Mouse (Mus musculus) kidney, embryonic 15.5 days (tissue): ENCODE measurements around the gene Cox7a1. TPM values are rescaled to one million over a fixed set of nuclear protein-coding genes. Genes with fewer than 3 reads are reported as not detected.
"Not testable (repeated sequence)": the region's sequence is repeated elsewhere in the genome, so short reads cannot be mapped to it uniquely, and the experiment has no call there.

Source experiments
- ATAC-seq: fragments of 200-750 bp; cut with Nextera tagmentation; replicated peaks from 2 replicates; pipeline ENCODE4 v1.8.0; 2017; ENCODE audit warnings: moderate TSS enrichment; ENCODE audit not compliant: low FRiP score
- H3K27ac ChIP-seq: fragments of 300-500 bp; sonication (generic); 2 replicates; pipeline ENCODE4 v1.5.1; 2015; ENCODE audit warnings: mild to moderate bottlenecking, inconsistent platforms
- H3K27me3 ChIP-seq: fragments of 300-500 bp; sonication (generic); 2 replicates; pipeline ENCODE4 v1.6.1; 2015; ENCODE audit warnings: inconsistent platforms
- H3K36me3 ChIP-seq: fragments of 300-500 bp; sonication (generic); 2 replicates; pipeline ENCODE4 v1.6.1; 2015; ENCODE audit warnings: inconsistent platforms
- H3K4me1 ChIP-seq: fragments of 300-500 bp; sonication (generic); 2 replicates; pipeline ENCODE4 v1.6.1; 2015; ENCODE audit warnings: inconsistent platforms
- H3K4me2 ChIP-seq: fragments of 300-500 bp; sonication (generic); 2 replicates; pipeline ENCODE4 v1.6.1; 2015; ENCODE audit warnings: moderate library complexity, mild to moderate bottlenecking, inconsistent platforms
- H3K4me3 ChIP-seq: fragments of 300-500 bp; sonication (generic); replicated peaks from 2 replicates; pipeline ENCODE4 v1.5.1; 2015; ENCODE audit warnings: mild to moderate bottlenecking, inconsistent platforms
- H3K9ac ChIP-seq: fragments of 300-500 bp; sonication (generic); 2 replicates; pipeline ENCODE4 v1.6.1; 2015; ENCODE audit warnings: mild to moderate bottlenecking, inconsistent platforms
- H3K9me3 ChIP-seq: fragments of 300-500 bp; sonication (generic); replicated peaks from 2 replicates; pipeline ENCODE4 v1.6.1; 2016; ENCODE audit warnings: inconsistent platforms
- WGBS: fragments of 180-500 bp; shearing (Covaris S2); methylation state at CpG from one replicate; pipeline ENCODE4 v1.1.7; 2015; ENCODE audit warnings: mixed read lengths; 5-methylcytosine and 5-hydroxymethylcytosine counted together
- polyA plus RNA-seq: library from polyadenylated mRNA; unstranded; fragments of >200 nt; fragmentation: Nextera tagmentation; extraction: Ambion mirVana; gene quantifications from 2 replicates; pipeline ENCODE4 v1.2.1, GENCODE M21; 2015

Gene Cox7a1
- polyA plus RNA-seq, 1 experiment from 2014 or later = 11.1 TPM

- H3K4me2 ChIP-seq = peak overlapping the region; percentile 84
- H3K27ac ChIP-seq = peak overlapping the region; percentile 93
- peaks cover 53% of the 10 kb centered on the region for H3K4me1 ChIP-seq
- peak overlapping the region; percentile 72 for H3K9ac ChIP-seq
- peak; percentile 14; the same call in 1 of the 2 replicates for ATAC-seq
- H3K36me3 ChIP-seq = peaks cover 33% of the 10 kb centered on the region
- H3K9me3 ChIP-seq = no peaks in the 10 kb centered on the region
- under 1% methylated on average over 26 of the region's 26 CpGs for WGBS
- no peaks in the 10 kb centered on the region for H3K27me3 ChIP-seq
- peak overlapping the region; percentile 77 for H3K4me3 ChIP-seq
Observed at GRCm38 (mm10) chr7:30194101-30194831, 10.3 kb downstream of the Cox7a1 start.

DNA sequence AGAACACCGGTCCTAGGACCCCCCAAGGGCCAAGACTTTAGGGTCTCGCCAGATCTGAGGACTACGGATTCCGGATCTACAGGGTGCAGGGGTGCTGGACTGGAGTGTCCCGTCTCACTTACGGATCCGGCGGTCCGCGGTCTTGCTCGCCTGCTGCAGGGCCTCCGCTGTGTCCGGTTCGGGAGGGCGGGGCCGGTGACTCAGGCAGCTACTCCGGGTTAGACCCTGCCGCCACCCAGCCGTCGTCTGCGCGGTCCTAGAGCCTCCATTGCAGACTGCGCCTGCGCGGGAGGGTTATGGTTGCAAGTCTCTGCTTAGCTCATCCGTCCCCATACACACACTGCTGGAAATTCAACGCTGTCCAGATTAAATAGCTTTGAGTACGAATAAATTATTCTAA is 10.9 kb downstream of the Cox7a1 start:
- peak overlapping the region; percentile 72 for H3K9ac ChIP-seq
- H3K4me3 ChIP-seq = peak overlapping the region; percentile 77
- H3K9me3 ChIP-seq = no peaks in the 10 kb centered on the region
- H3K27ac ChIP-seq = peak overlapping the region; percentile 93
- under 1% methylated on average over 28 of the region's 28 CpGs for WGBS
- no peaks in the 10 kb centered on the region for H3K27me3 ChIP-seq
- peaks cover 29% of the 10 kb centered on the region for H3K36me3 ChIP-seq
- H3K4me2 ChIP-seq = peak overlapping the region; percentile 84
- peaks cover 59% of the 10 kb centered on the region for H3K4me1 ChIP-seq
- ATAC-seq = peak; percentile 89

DNA sequence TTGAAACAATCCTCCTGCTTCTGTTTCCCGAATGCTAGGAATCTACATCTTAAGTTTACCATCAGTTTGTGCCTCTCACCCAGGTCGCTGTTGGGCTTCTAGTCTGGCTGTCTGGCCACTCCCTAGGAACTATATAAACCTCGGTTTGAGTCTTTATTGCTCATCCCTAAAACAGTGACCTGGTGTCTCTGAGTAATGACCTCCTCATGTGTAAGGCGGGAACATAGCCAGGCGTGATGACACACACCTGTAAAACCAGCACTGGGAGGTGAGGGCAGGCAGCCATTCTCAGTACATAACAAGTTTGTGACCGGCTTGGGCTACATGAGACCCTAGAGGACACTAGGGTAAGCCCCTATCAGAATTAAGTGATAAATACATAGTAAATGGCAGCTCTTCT is 11.5 kb downstream of the Cox7a1 start:
- Histone ChIP-seq H3K4me3 (peak overlapping the region; percentile 77; the same call in 1 of the 2 replicates), H3K27ac (peak overlapping the region; percentile 93)
- no peak for ATAC-seq

GRCm38 (mm10) chr7:30196171-30196570 is 12.2 kb downstream of the Cox7a1 start:
- H3K9ac ChIP-seq = no peak overlapping the region
- H3K4me2 ChIP-seq = no peak overlapping the region
- H3K36me3 ChIP-seq = peaks cover 16% of the 10 kb centered on the region
- no peak for ATAC-seq
- no peaks in the 10 kb centered on the region for H3K27me3 ChIP-seq
- no peaks in the 10 kb centered on the region for H3K9me3 ChIP-seq
- H3K27ac ChIP-seq = no peak overlapping the region
- H3K4me1 ChIP-seq = peaks cover 59% of the 10 kb centered on the region
- no peak overlapping the region for H3K4me3 ChIP-seq
- 62% methylated on average over 6 of the region's 6 CpGs for WGBS

More for the DNA sequence above, 11.5 kb downstream of the Cox7a1 start:
- Histone ChIP-seq H3K9ac (0 out of 2 replicates have a peak overlapping the region, but pooled peaks have one; percentile 72), H3K27me3 (no peaks in the 10 kb centered on the region), H3K36me3 (peaks cover 23% of the 10 kb centered on the region), H3K4me1 (peaks cover 59% of the 10 kb centered on the region), H3K9me3 (no peaks in the 10 kb centered on the region), H3K4me2 (peak overlapping the region; percentile 84)
- 56% methylated on average over 6 of the region's 6 CpGs for WGBS

DNA sequence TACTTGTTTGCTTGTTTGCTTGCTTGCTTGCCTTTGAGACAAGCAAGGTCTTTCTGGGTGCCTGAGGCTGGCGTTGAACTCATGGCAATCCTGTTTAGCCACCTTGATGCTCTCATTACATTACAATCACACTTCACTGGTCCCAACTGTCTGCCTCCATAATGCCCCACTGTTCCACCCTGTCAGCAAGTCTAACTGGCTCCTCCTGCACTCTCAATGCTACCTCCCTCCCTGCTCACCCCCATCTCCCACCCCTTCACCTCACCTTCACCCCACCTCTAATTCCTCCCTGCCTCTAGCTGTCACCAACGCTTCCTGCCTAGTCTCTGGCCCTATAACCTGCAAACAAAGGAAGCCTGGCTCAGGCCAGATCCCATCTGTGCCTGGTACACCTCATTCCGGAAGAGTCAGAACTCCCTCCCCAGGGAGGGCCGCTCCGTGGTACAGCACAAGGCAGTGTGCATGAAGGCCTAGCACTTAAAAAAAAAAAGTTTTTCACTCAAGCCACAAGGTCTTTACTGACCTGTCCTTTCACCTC is 13.7 kb downstream of the Cox7a1 start:
- Histone ChIP-seq H3K27ac (peak overlapping the region; percentile 84), H3K36me3 (peaks cover under 1% of the 10 kb centered on the region; the same call in 1 of the 2 replicates), H3K27me3 (no peaks in the 10 kb centered on the region), H3K9me3 (no peaks in the 10 kb centered on the region), H3K9ac (no peak overlapping the region), H3K4me2 (no peak overlapping the region), H3K4me3 (no peak overlapping the region), H3K4me1 (peaks cover 52% of the 10 kb centered on the region)
- no peak for ATAC-seq
- 53% methylated on average over 5 of the region's 5 CpGs for WGBS

GRCm38 (mm10) chr7:30198481-30198971 is 14.6 kb downstream of the Cox7a1 start, which contains the start of gene Capns1:
Gene Capns1 (minus strand): TSS chr7:30198811.
- H3K4me2 ChIP-seq = peak within 1 kb of the TSS; percentile 35
- H3K36me3 ChIP-seq = no peaks in the 10 kb centered on the region
- H3K27ac ChIP-seq = peak within 1 kb of the TSS; percentile 84
- H3K27me3 ChIP-seq = no peaks in the 10 kb centered on the region
- no peaks in the 10 kb centered on the region for H3K9me3 ChIP-seq
- WGBS = 8% methylated on average over 8 of the region's 8 CpGs
- peak within 1 kb of the TSS; percentile 11; the same call in 1 of the 2 replicates for H3K4me3 ChIP-seq
- peaks cover 43% of the 10 kb centered on the region for H3K4me1 ChIP-seq
- 0 out of 2 replicates have a peak, but pooled peaks have one; percentile 41 for ATAC-seq
- H3K9ac ChIP-seq = no peak within 1 kb of the TSS

DNA sequence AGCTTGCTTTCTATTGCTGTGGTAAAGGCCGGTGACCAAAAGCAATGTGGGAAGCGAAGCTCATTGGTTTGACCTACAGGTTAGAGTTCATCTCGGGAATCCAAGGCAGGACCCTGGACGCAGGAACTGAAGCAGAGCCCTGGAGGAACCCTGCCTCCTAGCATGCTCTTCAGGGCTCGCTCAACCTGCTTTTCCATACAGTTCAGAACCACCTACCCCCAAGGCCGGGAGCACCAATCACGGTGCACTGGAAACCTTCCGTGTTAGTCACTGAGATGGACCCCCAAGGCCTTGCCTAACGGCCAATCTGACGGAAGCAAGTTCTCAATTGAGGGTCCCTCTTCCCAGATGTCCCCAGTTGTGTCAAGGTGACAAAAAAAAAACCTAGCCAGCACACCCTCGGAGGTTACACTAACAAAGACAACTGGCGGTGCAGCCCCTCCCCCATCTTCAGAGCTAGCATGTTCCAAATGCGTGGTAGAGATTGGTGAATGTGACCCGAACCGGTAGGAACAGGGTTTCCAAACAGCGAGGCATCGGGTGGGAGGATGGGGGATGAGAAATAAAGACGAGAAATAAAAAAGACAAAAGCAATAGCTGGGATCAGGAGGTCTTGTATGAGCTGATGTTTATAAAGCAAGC is 15.7 kb downstream of the Cox7a1 start:
- no peak for ATAC-seq
- Histone ChIP-seq H3K36me3 (no peaks in the 10 kb centered on the region), H3K27me3 (no peaks in the 10 kb centered on the region), H3K27ac (no peak overlapping the region), H3K9ac (no peak overlapping the region), H3K4me1 (peaks cover 41% of the 10 kb centered on the region), H3K9me3 (no peaks in the 10 kb centered on the region), H3K4me3 (no peak overlapping the region), H3K4me2 (no peak overlapping the region)
- 74% methylated on average over 18 of the region's 18 CpGs for WGBS

GRCm38 (mm10) chr7:30200200-30200599 is 16.3 kb downstream of the Cox7a1 start:
- WGBS = 79% methylated on average over 5 of the region's 5 CpGs
- H3K9me3 ChIP-seq = no peaks in the 10 kb centered on the region

DNA sequence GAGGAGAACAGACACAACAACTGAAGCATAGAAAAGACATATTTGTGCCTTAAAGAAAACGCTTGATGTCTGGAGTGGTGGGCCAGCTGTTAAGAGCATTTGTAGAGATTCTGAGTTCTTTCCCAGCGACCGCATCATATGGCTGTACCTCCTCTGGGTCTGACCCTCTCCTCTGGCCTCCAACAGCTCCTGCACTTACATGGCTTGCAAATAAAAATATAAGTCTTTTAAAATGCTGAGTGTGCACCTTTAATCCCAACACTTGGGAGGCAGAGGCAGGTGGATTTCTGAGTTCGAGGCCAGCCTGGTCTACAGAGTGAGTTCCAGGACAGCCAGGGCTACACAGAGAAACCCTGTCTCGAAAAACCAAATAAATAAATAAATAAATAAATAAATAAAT is 16.7 kb downstream of the Cox7a1 start:
- H3K27ac ChIP-seq, ATAC-seq, H3K4me2 ChIP-seq, H3K36me3 ChIP-seq, H3K27me3 ChIP-seq, H3K9me3 ChIP-seq, H3K4me3 ChIP-seq: not testable (repeated sequence)
- Histone ChIP-seq H3K4me1 (peaks cover 35% of the 10 kb centered on the region), H3K9ac (0 out of 2 replicates have a peak overlapping the region, but pooled peaks have one; percentile 4)
- whole genome bisulfite sequencing = 84% methylated on average over 5 of the region's 5 CpGs

More at GRCm38 (mm10) chr7:30200200-30200599, 16.3 kb downstream of the Cox7a1 start:
- ATAC-seq = no peak
- H3K4me3 ChIP-seq = no peak overlapping the region
- no peak overlapping the region for H3K27ac ChIP-seq
- no peak overlapping the region for H3K4me2 ChIP-seq
- H3K4me1 ChIP-seq = peaks cover 39% of the 10 kb centered on the region
- 0 out of 2 replicates have a peak overlapping the region, but pooled peaks have one; percentile 4 for H3K9ac ChIP-seq
- H3K36me3 ChIP-seq = no peaks in the 10 kb centered on the region
- H3K27me3 ChIP-seq = no peaks in the 10 kb centered on the region

- Histone ChIP-seq H3K4me3 (no peak overlapping the region), H3K4me2 (no peak overlapping the region), H3K9ac (no peak overlapping the region), H3K27me3 (no peaks in the 10 kb centered on the region), H3K36me3 (no peaks in the 10 kb centered on the region), H3K4me1 (peaks cover 14% of the 10 kb centered on the region), H3K9me3 (no peaks in the 10 kb centered on the region), H3K27ac (no peak overlapping the region)
- WGBS = 77% methylated on average over 11 of the region's 11 CpGs
- ATAC-seq = no peak
Observed at GRCm38 (mm10) chr7:30202895-30203690, 19.1 kb downstream of the Cox7a1 start.

DNA sequence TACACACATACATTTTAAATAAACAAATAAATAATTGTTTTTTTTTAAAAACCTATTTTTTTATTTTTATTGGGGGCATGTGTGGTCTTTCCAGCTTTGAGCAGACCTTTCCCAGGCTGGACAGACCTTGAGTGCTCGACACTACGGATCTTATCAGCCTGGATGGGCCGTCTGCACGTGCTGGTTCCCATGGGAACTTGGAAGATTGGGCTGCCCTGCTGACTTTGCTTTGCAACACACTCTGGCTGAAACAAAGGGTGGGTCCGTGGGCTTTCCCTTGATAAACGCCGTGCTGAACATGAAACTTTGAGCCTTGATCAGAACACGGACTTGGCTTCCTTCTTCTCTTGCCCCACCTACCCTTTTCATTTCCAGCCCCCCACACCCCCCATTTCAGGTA is 20.4 kb downstream of the Cox7a1 start:
- Histone ChIP-seq H3K9ac (no peak overlapping the region), H3K36me3 (no peaks in the 10 kb centered on the region), H3K4me3 (no peak overlapping the region), H3K4me1 (peaks cover 4% of the 10 kb centered on the region; the same call in 1 of the 2 replicates), H3K4me2 (no peak overlapping the region), H3K9me3 (no peaks in the 10 kb centered on the region), H3K27me3 (no peaks in the 10 kb centered on the region), H3K27ac (no peak overlapping the region)
- ATAC-seq = no peak
- 48% methylated on average over 8 of the region's 8 CpGs for WGBS
